Mouse (Mus musculus) yolk sac, embryonic 10.5 days (tissue): ENCODE measurements around the gene Pkd1l1.

ENCODE experiments used
- DNase-seq: peaks from one replicate; pipeline ENCODE4 v3.0.0-alpha.2; 2017; ENCODE audit warnings: low spot score

The Pkd1l1 gene

DNA sequence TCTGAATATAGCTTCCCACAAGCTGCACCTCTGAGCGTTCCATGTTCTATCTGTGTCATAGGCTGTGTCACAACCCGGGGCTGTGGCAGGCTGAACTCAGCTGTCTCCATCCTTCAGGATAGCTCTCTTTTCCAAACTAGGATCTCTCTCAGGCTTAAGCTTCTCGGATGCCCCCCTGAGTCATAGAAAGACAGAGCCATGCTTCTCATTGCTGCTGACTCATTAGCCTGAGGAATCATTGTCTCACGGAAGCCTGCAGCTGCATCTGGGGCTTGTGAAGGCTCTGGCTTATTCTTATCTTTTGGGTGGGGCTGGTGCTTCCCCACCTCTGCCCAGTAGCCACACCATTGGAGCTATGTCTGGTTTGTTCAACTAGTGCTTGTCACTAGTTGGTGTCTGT, 151.7 kb downstream of the Pkd1l1 start:
- no peak for DNase-seq

DNA sequence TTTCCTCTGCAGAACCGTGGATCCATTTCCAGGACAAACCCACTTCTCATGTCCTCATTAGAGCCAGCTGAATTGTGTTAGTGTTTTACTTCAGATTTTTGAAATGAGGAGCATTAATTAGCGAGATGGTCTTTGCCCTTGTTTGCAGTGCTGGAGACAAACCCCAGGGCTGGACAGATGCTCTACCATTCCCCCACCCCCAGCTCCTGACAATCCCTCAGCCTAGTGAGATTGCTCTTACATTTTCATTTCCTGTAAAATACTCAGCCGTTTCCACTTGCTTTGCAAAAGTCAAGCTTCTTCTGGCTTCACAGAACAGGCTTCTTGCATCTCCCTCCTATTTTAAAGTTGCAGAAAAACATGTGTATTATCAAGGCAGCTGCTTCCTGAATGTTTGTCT, 155.7 kb downstream of the Pkd1l1 start:
- no peak for DNase-seq

DNA sequence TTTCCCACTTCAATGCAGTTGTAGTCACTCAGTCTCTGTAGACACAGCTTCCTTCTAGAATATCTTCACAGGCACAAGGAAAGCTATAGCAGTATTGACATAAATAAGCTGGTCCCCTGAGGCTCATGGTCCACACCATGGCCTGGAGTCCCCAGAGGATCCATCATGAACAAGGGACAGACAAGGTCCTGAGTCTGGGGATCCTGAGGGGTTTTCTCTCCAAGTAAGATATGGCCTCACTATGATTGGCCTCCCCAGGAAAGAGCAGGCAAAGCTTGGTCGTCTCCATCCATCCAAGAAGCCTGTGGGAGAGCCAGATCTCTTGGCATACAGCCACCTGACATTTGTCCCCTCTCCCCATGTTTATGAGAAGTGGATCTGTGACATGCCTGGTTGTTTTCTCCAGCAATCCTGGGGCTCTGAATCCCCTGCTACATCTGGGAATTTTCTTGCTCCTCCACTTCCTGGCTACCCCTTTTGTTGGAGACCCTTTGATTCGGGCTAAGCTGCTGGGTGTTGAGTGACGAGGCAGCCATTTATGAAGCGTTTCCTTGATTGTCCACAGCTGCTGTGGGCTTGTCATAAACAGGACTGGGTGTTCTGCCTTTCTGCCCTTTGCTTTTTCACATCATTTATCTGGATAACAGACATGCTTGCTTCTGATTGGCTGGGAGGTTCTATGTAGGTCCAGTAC, 158.8 kb downstream of the Pkd1l1 start:
- DNase-seq, result no peak

DNA sequence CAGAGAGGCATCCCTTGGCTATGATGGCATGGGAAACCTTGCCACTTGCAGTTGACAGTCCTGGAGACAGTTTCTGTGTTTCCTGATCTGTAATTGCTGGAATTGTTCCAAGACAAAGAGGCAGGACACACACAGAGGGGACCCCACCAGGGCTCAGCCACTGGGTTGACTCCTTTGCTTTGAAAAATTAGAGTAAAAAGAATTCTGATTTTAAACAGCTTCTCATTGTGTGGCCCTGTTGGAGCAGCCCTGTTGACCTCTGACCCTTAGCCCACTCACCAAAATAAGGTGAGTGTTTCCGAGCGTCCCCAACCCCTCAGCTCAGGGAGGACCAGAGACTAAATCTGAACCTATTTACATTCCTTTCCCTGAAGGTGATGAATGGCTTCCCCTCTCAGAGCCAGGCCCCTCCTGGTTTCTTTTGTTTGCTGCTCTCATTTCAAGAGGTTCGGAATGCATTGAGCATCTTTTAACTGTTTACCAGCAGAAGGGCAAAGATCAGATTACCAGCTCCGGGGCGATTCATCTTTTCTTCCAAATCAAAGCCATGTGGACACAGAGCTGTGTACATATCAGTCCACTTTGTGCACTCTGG, 161.5 kb downstream of the Pkd1l1 start:
- peak; percentile 24 for DNase-seq

DNA sequence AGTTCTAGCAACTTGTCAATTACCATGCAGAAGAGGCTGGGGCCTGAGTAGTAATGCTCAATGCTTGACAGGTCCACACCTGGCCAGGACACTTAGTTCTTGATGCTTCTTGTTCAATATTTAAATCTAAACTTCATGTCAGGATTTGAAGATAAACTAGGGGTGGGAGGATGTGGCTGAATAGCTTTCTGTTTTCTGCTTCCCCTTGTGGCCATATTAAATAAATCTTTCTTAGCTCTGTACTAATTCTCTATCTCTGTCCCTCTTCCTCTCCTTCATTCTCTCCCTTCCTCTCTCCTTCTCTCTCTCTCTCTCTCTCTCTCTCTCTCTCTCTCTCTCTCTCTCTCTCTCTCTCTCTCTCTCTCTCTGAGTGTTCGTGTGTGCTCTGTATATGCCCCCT, 163.4 kb downstream of the Pkd1l1 start:
- no peak for DNase-seq

DNA sequence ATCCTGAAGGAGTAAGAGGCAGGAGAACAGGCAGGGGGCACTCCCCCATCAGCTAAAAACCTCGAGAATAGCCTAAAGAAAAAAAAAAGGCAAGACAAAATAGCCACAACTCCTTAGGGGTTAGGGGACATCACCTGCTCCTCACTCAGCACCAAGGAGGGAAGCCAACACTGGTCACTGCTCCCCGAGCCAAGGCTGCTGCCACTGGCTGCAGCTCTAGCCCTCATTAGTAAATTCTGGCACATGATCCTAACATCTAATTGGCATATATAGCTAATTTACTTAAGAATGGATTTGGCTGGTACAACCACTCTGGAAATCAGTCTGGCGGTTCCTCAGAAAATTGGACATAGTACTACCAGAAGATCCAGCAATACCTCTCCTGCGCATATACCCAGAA, 166.1 kb downstream of the Pkd1l1 start:
- no peak for DNase-seq

- no peak for DNase-seq
Measured at GRCm38 (mm10) chr11:8804178-8804577, 168.9 kb downstream of the Pkd1l1 start.

GRCm38 (mm10) chr11:8797486-8797885, 175.6 kb downstream of the Pkd1l1 start:
- peak; percentile 42 for DNase-seq

DNA sequence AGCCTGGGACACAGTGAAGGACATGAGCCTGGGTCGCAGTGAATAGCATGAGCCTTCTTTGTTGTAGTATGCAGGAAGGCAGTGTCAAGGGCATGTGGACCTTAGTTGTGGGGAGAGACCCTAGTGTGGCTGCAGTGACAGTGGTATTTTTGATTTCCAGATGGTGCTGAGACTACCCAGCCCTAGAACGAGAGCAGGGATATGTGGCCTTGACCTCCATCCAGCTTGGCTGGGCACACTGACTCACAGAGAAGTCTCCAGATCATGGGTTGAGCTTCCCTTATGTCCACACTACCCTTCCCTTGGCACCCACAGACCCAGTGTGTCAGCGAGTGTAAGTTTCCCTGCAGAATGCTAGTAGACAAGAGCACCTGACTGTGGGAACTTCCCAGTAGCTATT, 178.0 kb downstream of the Pkd1l1 start:
- DNase-seq, result no peak

DNA sequence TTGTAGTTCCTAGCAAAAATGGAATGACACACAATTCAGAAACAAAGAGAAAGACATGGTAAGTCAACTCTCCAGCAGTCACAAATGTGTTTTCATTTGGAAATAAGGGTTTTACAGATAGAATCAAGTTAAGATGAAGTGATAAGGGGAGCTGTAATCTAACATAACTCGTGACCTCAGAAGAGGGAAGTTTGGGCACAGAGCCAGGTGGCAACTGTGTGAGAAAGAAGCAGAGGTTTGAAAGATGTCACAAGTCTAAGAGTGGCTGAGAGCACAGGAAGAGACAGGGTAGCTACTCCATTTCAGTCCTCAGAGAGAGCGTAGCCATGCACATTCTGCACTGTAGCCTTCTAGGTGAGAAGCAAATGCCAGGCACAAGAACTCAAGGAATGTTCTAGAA, 180.9 kb downstream of the Pkd1l1 start:
- DNase-seq, result no peak

DNA sequence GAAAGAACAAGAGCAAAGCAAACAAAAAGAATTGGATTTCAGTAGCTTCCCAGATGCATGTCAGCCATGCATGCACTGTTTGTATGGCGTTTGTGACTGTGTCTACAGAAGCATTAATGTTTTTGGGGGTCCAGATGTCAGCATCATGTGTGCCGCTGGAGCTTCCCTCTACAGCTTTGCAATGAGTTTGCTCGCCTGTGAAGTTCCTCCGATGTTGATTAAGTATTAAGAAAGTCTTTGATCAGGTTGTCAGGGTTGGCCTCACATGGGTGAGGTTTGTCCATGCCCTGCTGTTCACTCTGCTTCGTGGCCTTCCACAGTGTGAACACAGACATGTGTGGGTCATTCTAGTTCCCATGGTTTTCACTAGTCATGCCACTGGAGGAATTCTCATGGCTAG, 183.9 kb downstream of the Pkd1l1 start:
- no peak for DNase-seq

DNA sequence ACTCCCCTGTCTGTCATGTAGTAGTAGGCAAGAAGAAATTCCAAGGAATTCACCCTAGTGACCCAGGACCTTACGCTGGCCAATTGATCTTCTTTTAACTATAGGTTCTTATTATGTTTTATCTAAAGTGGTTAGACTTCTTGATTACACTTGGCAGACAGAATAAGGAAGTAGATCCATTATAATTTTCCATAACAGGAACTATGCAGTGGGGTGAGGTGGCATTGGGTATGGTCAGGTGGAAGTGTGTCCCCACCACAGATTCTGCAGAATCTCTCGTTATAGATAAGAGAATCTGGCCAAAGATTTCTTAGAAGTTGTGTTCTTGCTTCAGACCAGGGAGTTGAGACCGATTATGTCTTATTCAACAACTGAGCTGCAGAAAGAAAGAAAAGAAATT, 185.5 kb downstream of the Pkd1l1 start:
- no peak for DNase-seq

- no peak for DNase-seq
Measured at GRCm38 (mm10) chr11:8784413-8784812, 188.7 kb downstream of the Pkd1l1 start.

DNA sequence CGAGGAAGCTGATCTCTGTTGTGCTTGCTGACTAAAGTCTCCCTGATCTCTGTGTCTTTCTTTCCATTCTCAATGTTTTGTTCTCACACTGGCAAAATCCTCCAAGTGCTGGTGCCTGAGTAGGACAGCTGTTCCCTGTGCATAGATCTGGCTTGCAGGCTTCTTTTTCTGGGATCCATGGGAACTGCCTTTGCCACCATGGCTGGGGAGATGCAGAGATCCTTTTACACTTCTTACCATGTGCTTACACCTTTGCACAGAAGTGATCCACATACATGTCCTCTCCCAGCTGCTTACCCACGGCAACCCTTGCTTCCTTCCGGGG, 191.0 kb downstream of the Pkd1l1 start:
- DNase-seq, result no peak

DNA sequence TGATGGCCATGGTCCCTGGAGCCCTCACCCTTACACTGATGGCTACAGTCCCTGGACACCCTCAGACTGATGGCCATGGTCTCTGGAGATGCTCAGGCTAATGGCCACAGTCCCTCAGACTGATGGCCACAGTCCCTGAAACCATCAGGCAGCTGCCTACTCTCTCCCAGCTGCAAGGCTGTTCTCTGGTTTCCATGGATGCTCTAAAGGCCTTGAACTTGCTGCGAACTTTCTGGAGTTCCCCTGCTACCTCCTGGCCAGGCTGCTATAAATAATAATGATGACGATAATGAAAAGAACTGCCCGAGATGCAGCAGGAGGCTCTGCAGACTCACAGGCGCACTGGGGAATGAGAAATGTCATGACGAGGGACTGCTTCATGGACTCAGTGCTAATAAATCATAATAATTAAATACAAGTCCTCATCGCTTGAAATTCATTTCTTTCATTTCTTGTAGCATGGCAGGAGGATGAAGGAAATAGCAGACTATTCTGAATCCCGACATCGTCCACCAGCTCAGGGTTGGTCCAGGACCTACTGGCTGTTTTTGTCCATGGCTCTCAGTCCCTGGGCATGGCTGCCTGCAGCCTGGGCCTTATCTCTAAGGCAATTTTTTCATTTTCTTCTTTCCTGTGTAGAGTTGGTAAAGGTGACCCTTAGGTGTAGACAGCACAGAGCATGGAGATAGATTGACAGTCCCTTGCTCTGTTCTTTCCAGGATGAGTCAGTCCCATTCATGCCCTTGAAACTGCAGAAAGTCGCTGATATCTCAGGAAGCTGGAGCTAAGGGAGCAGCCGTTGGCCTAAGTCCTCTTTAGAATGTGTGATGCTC, 191.5 kb downstream of the Pkd1l1 start:
- DNase-seq, result no peak

DNA sequence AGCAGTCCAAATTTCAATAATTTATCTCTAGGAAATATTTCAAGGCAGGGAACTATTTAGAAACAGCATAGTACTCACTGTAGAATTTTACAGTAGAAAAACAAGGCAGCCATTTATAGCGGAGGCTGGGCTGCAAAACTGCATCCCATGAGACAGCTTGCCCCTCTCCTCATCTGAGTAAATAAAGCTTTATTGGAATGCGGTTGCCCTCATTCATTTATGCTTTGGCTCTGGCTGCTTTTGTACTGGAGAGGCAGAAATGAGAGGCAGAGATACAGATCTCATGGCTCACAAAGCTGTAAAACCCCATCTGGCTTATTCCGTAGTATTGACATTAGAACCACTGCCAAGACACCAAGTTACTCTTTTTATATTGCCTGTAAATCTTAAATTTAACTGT, 193.6 kb downstream of the Pkd1l1 start:
- DNase-seq, result no peak
